Mouse (Mus musculus) left cerebral cortex, postnatal 10 days (tissue): ENCODE results near the gene Tmem51. TPM values are rescaled to one million over a fixed set of nuclear protein-coding genes. Genes with fewer than 3 reads are reported as not detected.

Experiments used
- DNase-seq, 2 experiments: peaks; one replicate each; pipeline ENCODE4 v3.0.0; 2021 to 2022; ENCODE audit warnings: low spot score in 2 of 2, mixed read lengths in 1 of 2; ENCODE audit errors: extremely low spot score in 1 of 2
- intact Hi-C: fragments of 180-260 bp; cut with DNase I; formaldehyde crosslinking; loops from one replicate; pipeline ENCODE4 v1.15.1; 2025
- total RNA-seq, 2 experiments: library from RNA; stranded (reverse); gene quantifications; 2 replicates each; pipeline ENCODE4 v1.2.3; 2021

The Tmem51 gene
- total RNA-seq, 2 experiments from 2014 or later, result 6.4 to 7.2 TPM

DNA sequence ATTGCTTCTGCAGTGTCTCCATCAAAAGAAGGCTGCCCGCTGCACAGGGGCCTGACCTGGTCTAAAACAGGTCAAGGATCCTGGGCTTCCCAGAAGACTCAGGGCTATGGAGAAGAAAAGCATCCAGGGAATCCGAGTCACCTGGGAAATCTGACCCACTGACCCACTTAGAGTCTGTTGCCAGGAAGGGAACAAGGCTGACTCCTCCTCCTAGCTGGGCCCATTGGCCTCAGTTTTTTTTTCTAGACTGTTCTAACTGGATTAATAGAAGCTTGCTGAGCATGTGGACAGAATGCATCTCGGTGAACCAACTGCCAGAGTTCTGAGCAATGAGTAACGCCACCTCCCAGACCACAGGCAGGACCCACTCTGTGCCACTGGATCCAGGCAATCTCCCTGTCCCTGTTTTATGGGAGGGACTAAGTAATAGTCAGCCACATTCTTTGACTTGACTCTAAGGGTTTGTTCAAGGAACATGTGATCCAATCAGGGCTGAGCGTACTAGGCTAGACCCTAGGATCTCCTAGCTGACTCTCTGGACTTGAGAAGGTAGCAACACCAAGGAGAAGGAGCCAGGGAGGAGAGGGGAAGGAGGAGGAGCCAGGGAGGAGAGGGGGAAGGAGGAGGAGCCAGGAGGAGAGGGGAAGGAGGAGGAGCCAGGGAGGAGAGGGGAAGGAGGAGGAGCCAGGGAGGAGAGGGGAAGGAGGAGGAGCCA is 90.6 kb downstream of the Tmem51 start:
- intact Hi-C loops, result no loop called here
- no peak for DNase-seq

GRCm38 (mm10) chr4:141992530-141993204 is 91.4 kb downstream of the Tmem51 start:
- no peak for DNase-seq
- intact Hi-C loops, result no loop called here

GRCm38 (mm10) chr4:141988178-141988577 is 95.9 kb downstream of the Tmem51 start:
- intact Hi-C loops, result no loop called here

GRCm38 (mm10) chr4:141983689-141984088 is 100.4 kb downstream of the Tmem51 start:
- peak in 1 of 2 experiments; percentile 46 for DNase-seq
- intact Hi-C loops, result no loop called here

More at GRCm38 (mm10) chr4:141988178-141988577, 95.9 kb downstream of the Tmem51 start:
- DNase-seq, result peak in 1 of 2 experiments; percentile 12

GRCm38 (mm10) chr4:141981475-141981874 is 102.6 kb downstream of the Tmem51 start:
- DNase-seq, result peak in 1 of 2 experiments; percentile 21
- intact Hi-C loops, result no loop called here

Other genes starting within 250 kb of the Tmem51 start
- not detected for gene Ctrc, start 237.9 kb downstream of the Tmem51 start, total RNA-seq
- gene Efhd2, start 209.4 kb downstream of the Tmem51 start, total RNA-seq, result 10 to 100 TPM; 51.2 to 52.5 TPM
- 1 to 10 TPM; 2.3 to 2.7 TPM for gene Fhad1, start 69.2 kb downstream of the Tmem51 start, total RNA-seq
- 10 to 100 TPM; 65.2 to 71.9 TPM for gene Kazn, start 155.1 kb upstream of the Tmem51 start, total RNA-seq